Comparison of ENCODE assay signal across 8 mouse cellular contexts in genomic region chr9:119401351-119401750, GRCm38 (mm10). TPM values are rescaled to one million over a fixed set of nuclear protein-coding genes. Genes with fewer than 3 reads are reported as not detected.
DNase-seq lines count a peak whose midpoint lies in the region; ATAC-seq and TF ChIP-seq lines count a peak whose summit lies in the region.

No protein-coding gene starts in this region.

- peak overlapping the region; percentile 88 for H3K4me2 ChIP-seq in forebrain, postnatal 0 days (ENCODE audit: low read depth)
- peak overlapping the region; percentile 81 for H3K4me2 ChIP-seq in liver, embryonic 13.5 days
- H3K4me2 ChIP-seq in myocyte (ENCODE audit: low read depth), result peak overlapping the region; percentile 91

- TF ChIP-seq POLR2A in heart, adult 2 months (IDR thresholded peaks at IDR 0.05; ENCODE audit: insufficient read depth, low read depth, low read length), result no peak
- no peak for TF ChIP-seq POLR2A in myocyte (IDR thresholded peaks at IDR 0.05; ENCODE audit: insufficient read length, low read depth)

- intact Hi-C loops in heart, adult 2 months (cut with DNase I), result loop anchor here (2.0 to 5.0 kb wide), 3 partner anchors 29 to 59 kb away; partner anchors contain the start of genes Myd88 and Xylb
- intact Hi-C loops in heart, postnatal 10 days (cut with DNase I), result loop anchor here (10.0 kb wide), 1 partner anchor 817 kb away; no protein-coding TSS in a partner anchor

- H3K9me3 ChIP-seq in G1E (replicated peaks), result peaks cover 2% of the 10 kb centered on the region; the same call in 1 of the 2 replicates
- H3K9me3 ChIP-seq in forebrain, postnatal 0 days (ENCODE audit: low read length), result no peaks in the 10 kb centered on the region
- no peaks in the 10 kb centered on the region for H3K9me3 ChIP-seq in liver, embryonic 13.5 days (replicated peaks)

- H3ac ChIP-seq in myocyte (ENCODE audit: control insufficient read depth, insufficient read length), result no peak overlapping the region

- no peak for DNase-seq in heart, adult 2 months
- DNase-seq in heart, postnatal 10 days, result no peak
- DNase-seq in G1E (ENCODE audit: low spot score), result peak; percentile 9
- DNase-seq in forebrain, postnatal 0 days, result no peak
- no peak for DNase-seq in liver, embryonic 13.5 days
- DNase-seq in thymus, postnatal 25 days, result no peak
- DNase-seq in adrenal gland, adult 2 months, result no peak

- peaks cover 2% of the 10 kb centered on the region; the same call in 1 of the 2 replicates for H3K79me2 ChIP-seq in heart, adult 2 months (replicated peaks; ENCODE audit: control insufficient read depth, insufficient read depth, low read length)
- H3K79me2 ChIP-seq in myocyte (ENCODE audit: control insufficient read depth, insufficient read depth), result no peaks in the 10 kb centered on the region

- H3K4me1 ChIP-seq in heart, adult 2 months (ENCODE audit: control insufficient read depth, insufficient read depth, low read length), result peaks cover 4% of the 10 kb centered on the region
- H3K4me1 ChIP-seq in G1E (ENCODE audit: insufficient read depth, low read depth, low read length), result peaks cover 34% of the 10 kb centered on the region
- H3K4me1 ChIP-seq in forebrain, postnatal 0 days (ENCODE audit: insufficient read depth), result peaks cover 13% of the 10 kb centered on the region; the same call in 1 of the 2 replicates
- H3K4me1 ChIP-seq in liver, embryonic 13.5 days (replicated peaks), result peaks cover 34% of the 10 kb centered on the region

- H3K9ac ChIP-seq in heart, adult 2 months (ENCODE audit: low read depth, low read length), result peak overlapping the region; percentile 64
- peak overlapping the region; percentile 100 for H3K9ac ChIP-seq in forebrain, postnatal 0 days
- no peak overlapping the region for H3K9ac ChIP-seq in liver, embryonic 13.5 days

- peak overlapping the region; percentile 58 for H3K4me3 ChIP-seq in heart, adult 2 months
- H3K4me3 ChIP-seq in G1E (ENCODE audit: low read depth, low read length) (peak overlapping the region; percentile 77), myocyte (no peak overlapping the region)
- peak overlapping the region; percentile 96 for H3K4me3 ChIP-seq in forebrain, postnatal 0 days (ENCODE audit: low read depth, low read length)
- H3K4me3 ChIP-seq in liver, embryonic 13.5 days (replicated peaks), result peak overlapping the region; percentile 69

- TF ChIP-seq CTCF in heart, adult 2 months (IDR thresholded peaks at IDR 0.05), result no peak
- TF ChIP-seq CTCF in G1E (IDR thresholded peaks at IDR 0.05; ENCODE audit: low read depth, low read length), result no peak
- no peak for TF ChIP-seq CTCF in forebrain, postnatal 0 days (IDR thresholded peaks at IDR 0.05; ENCODE audit: low read depth)

- no peak for TF ChIP-seq EP300 in heart, adult 2 months (IDR thresholded peaks at IDR 0.05; ENCODE audit: insufficient read depth, low read depth, low read length)

- H3K36me3 ChIP-seq in heart, adult 2 months (ENCODE audit: control insufficient read depth, insufficient read depth, low read length), result no peaks in the 10 kb centered on the region
- H3K36me3 ChIP-seq in G1E (replicated peaks), result no peaks in the 10 kb centered on the region
- no peaks in the 10 kb centered on the region for H3K36me3 ChIP-seq in forebrain, postnatal 0 days (ENCODE audit: insufficient read depth)
- H3K36me3 ChIP-seq in liver, embryonic 13.5 days, result no peaks in the 10 kb centered on the region
- H3K36me3 ChIP-seq in myocyte (ENCODE audit: control insufficient read depth, insufficient read depth), result no peaks in the 10 kb centered on the region

- peak overlapping the region; percentile 81 for H3K27ac ChIP-seq in heart, adult 2 months
- peak overlapping the region; percentile 98 for H3K27ac ChIP-seq in forebrain, postnatal 0 days (ENCODE audit: low read depth, low read length)
- no peak overlapping the region for H3K27ac ChIP-seq in liver, embryonic 13.5 days

- 1% methylated on average over 7 of the region's 7 CpGs for WGBS in heart, adult 2 months
- 2% methylated on average over 7 of the region's 7 CpGs for WGBS in forebrain, postnatal 0 days
- 2% methylated on average over 7 of the region's 7 CpGs for WGBS in liver, embryonic 13.5 days (ENCODE audit: insufficient replicate concordance)

- ATAC-seq in G1E (ENCODE audit: extremely low read depth, insufficient number of reproducible peaks, low FRiP score, poor library complexity, severe bottlenecking), result 0 out of 2 replicates have a peak, but pooled peaks have one; percentile 25
- peak; percentile 6; the same call in 1 of the 2 replicates for ATAC-seq in forebrain, postnatal 0 days
- peak; percentile 4 for ATAC-seq in liver, embryonic 13.5 days (ENCODE audit: low read depth)

- no peaks in the 10 kb centered on the region for H3K27me3 ChIP-seq in heart, adult 2 months (ENCODE audit: control insufficient read depth, insufficient read depth, low read length)
- H3K27me3 ChIP-seq in G1E (ENCODE audit: insufficient read depth, low read length) (peaks cover 19% of the 10 kb centered on the region), myocyte (ENCODE audit: control insufficient read depth, insufficient read depth, insufficient read length) (peaks cover 11% of the 10 kb centered on the region)
- H3K27me3 ChIP-seq in forebrain, postnatal 0 days (ENCODE audit: insufficient read depth, low read length), result no peaks in the 10 kb centered on the region
- H3K27me3 ChIP-seq in liver, embryonic 13.5 days, result peaks cover 47% of the 10 kb centered on the region

TF ChIP-seq in myocyte, 11 proteins besides CTCF, POLR2A, EP300 and RAD21 (continues in another document):
- TF ChIP-seq SRF (IDR thresholded peaks at IDR 0.05; ENCODE audit: control insufficient read depth, insufficient read length, low read depth) (no peak), TCF12 (IDR thresholded peaks at IDR 0.05; ENCODE audit: insufficient read depth, poor library complexity, severe bottlenecking) (no peak), POLR2AphosphoS2 (IDR thresholded peaks at IDR 0.05; ENCODE audit: insufficient read length, low read depth) (no peak), MYOG (IDR thresholded peaks at IDR 0.05; ENCODE audit: control insufficient read depth in 1 of 3, insufficient read depth in 1 of 3, insufficient read length in 2 of 3, low read depth in 2 of 3) (no peak), REST (IDR thresholded peaks at IDR 0.05; ENCODE audit: insufficient read depth, insufficient read length) (no peak), E2F4 (IDR thresholded peaks at IDR 0.05; ENCODE audit: insufficient read depth) (no peak), CEBPB (IDR thresholded peaks at IDR 0.05; ENCODE audit: insufficient read depth, poor library complexity, severe bottlenecking) (no peak), USF1 (IDR thresholded peaks at IDR 0.05; ENCODE audit: low read depth) (no peak), MAX (IDR thresholded peaks at IDR 0.05; ENCODE audit: low read depth) (no peak)

RNA-seq across cellular contexts. Expression of gene Acvr2b, which starts 0.6 kb away (rescaled TPM):
- total RNA-seq in heart, adult 2 months (2021), result 1 to 10 TPM; 4.6 to 6.8 TPM
- polyA plus RNA-seq in heart, adult 2 months (2012; rRNA removed), result 2.2 and 3.1 TPM in 2 replicates
- 1 to 10 TPM; 6.9 to 7.4 TPM for total RNA-seq in heart, postnatal 10 days (2021)
- total RNA-seq in G1E (2014; fragmentation: Nextera tagmentation) (3.3 and 3.5 TPM in 2 replicates), G1E (2017) (2.7 and 3.2 TPM in 2 replicates)
- polyA plus RNA-seq in G1E (2012) (5.0 and 5.1 TPM in 2 replicates), myocyte (2012; fragmentation: generic; extraction: Trizol) (1.8 TPM)
- total RNA-seq in forebrain, postnatal 0 days (2014; rRNA removed), result 13.4 and 26.7 TPM in 2 replicates
- 9.7 and 23.2 TPM in 2 replicates for polyA plus RNA-seq in forebrain, postnatal 0 days (2015; fragmentation: Nextera tagmentation; extraction: Ambion mirVana)
- polyA plus RNA-seq in liver, embryonic 13.5 days (2015; fragmentation: Nextera tagmentation; extraction: Ambion mirVana), result 1.8 and 2.1 TPM in 2 replicates
- 1 to 10 TPM; 4.4 to 7.9 TPM for total RNA-seq in adrenal gland, adult 2 months (2021)
- 4.7 and 5.9 TPM in 2 replicates for polyA plus RNA-seq in adrenal gland, adult 2 months (2012; rRNA removed)

RNA-seq across cellular contexts. Expression of gene Slc22a14, which starts 36.0 kb away (rescaled TPM):
- total RNA-seq in heart, adult 2 months (2021), result not detected
- 0.35 and 0.78 TPM in 2 replicates for polyA plus RNA-seq in heart, adult 2 months (2012; rRNA removed)
- total RNA-seq in heart, postnatal 10 days (2021), result under 1 TPM in 1 of 2 experiments, not detected in 1; 0.32 TPM
- not detected in 2 replicates for total RNA-seq in G1E (2014; fragmentation: Nextera tagmentation)
- total RNA-seq in G1E (2017), result not detected in 2 replicates
- not detected in 2 replicates for polyA plus RNA-seq in G1E (2012)
- 0.08 TPM in 1 of 2 replicates, not detected in the other for total RNA-seq in forebrain, postnatal 0 days (2014; rRNA removed)
- not detected in 2 replicates for polyA plus RNA-seq in forebrain, postnatal 0 days (2015; fragmentation: Nextera tagmentation; extraction: Ambion mirVana)
- polyA plus RNA-seq in liver, embryonic 13.5 days (2015; fragmentation: Nextera tagmentation; extraction: Ambion mirVana), result not detected in 2 replicates
- polyA plus RNA-seq in myocyte (2012; fragmentation: generic; extraction: Trizol), result not detected
- under 1 TPM in 1 of 2 experiments, not detected in 1; 0.12 TPM for total RNA-seq in adrenal gland, adult 2 months (2021)
- not detected in 2 replicates for polyA plus RNA-seq in adrenal gland, adult 2 months (2012; rRNA removed)

RNA-seq across cellular contexts. Expression of gene Exog, which starts 43.4 kb away (rescaled TPM):
- 1 to 10 TPM; 2.0 to 3.1 TPM for total RNA-seq in heart, adult 2 months (2021)
- polyA plus RNA-seq in heart, adult 2 months (2012; rRNA removed), result 1.7 and 2.8 TPM in 2 replicates
- total RNA-seq in heart, postnatal 10 days (2021), result 1 to 10 TPM; 2.8 to 4.4 TPM
- 13.0 and 15.0 TPM in 2 replicates for total RNA-seq in G1E (2014; fragmentation: Nextera tagmentation)
- total RNA-seq in G1E (2017), result 4.9 and 5.9 TPM in 2 replicates
- 1.7 and 2.8 TPM in 2 replicates for polyA plus RNA-seq in G1E (2012)
- total RNA-seq in forebrain, postnatal 0 days (2014; rRNA removed), result 26.6 and 26.9 TPM in 2 replicates
- 28.6 and 39.7 TPM in 2 replicates for polyA plus RNA-seq in forebrain, postnatal 0 days (2015; fragmentation: Nextera tagmentation; extraction: Ambion mirVana)
- polyA plus RNA-seq in liver, embryonic 13.5 days (2015; fragmentation: Nextera tagmentation; extraction: Ambion mirVana), result 6.9 and 9.0 TPM in 2 replicates
- polyA plus RNA-seq in myocyte (2012; fragmentation: generic; extraction: Trizol), result 4.0 TPM
- 1 to 10 TPM; 3.7 to 4.4 TPM for total RNA-seq in adrenal gland, adult 2 months (2021)
- 1.5 and 1.6 TPM in 2 replicates for polyA plus RNA-seq in adrenal gland, adult 2 months (2012; rRNA removed)

RNA-seq across cellular contexts. Expression of gene Xylb, which starts 44.2 kb away (rescaled TPM):
- total RNA-seq in heart, adult 2 months (2021), result under 1 TPM; 0.16 to 0.18 TPM
- polyA plus RNA-seq in heart, adult 2 months (2012; rRNA removed), result 0.67 and 1.2 TPM in 2 replicates
- total RNA-seq in heart, postnatal 10 days (2021), result under 1 TPM; 0.52 to 0.57 TPM
- 20.0 and 23.7 TPM in 2 replicates for total RNA-seq in G1E (2014; fragmentation: Nextera tagmentation)
- 9.9 and 10.3 TPM in 2 replicates for total RNA-seq in G1E (2017)
- polyA plus RNA-seq in G1E (2012), result 7.7 and 8.1 TPM in 2 replicates
- 5.0 and 9.0 TPM in 2 replicates for total RNA-seq in forebrain, postnatal 0 days (2014; rRNA removed)
- 2.6 and 3.7 TPM in 2 replicates for polyA plus RNA-seq in forebrain, postnatal 0 days (2015; fragmentation: Nextera tagmentation; extraction: Ambion mirVana)
- 3.6 and 4.7 TPM in 2 replicates for polyA plus RNA-seq in liver, embryonic 13.5 days (2015; fragmentation: Nextera tagmentation; extraction: Ambion mirVana)
- 1.7 TPM for polyA plus RNA-seq in myocyte (2012; fragmentation: generic; extraction: Trizol)
- 1 to 10 TPM; 1.5 to 1.8 TPM for total RNA-seq in adrenal gland, adult 2 months (2021)
- polyA plus RNA-seq in adrenal gland, adult 2 months (2012; rRNA removed), result 1.1 and 1.2 TPM in 2 replicates
